Mouse (Mus musculus) E14TG2a.4 (cell line): ENCODE results near the gene Cstad.

Experiments
- CTCF ChIP-seq: conservative IDR thresholded peaks from 2 replicates; pipeline ENCODE4 v1.5.1; 2014; ENCODE audit warnings: low read length
- NANOG ChIP-seq: IDR thresholded peaks from 2 replicates; pipeline ENCODE4 v1.6.1; 2014; ENCODE audit warnings: borderline replicate concordance, low read length, mixed read lengths

- TF ChIP-seq CTCF (no peak), NANOG (no peak)
These were observed 29.0 kb downstream of the Cstad start for GRCm38 (mm10) chr2:30623873-30624272.
